In genomic region chr8:106699588-106699987, GRCm38 (mm10) we compare ENCODE assay signal across 9 mouse cellular contexts. TPM values are rescaled to one million over a fixed set of nuclear protein-coding genes. Genes with fewer than 3 reads are reported as not detected.
DNase-seq lines count a peak whose midpoint lies in the region; ATAC-seq and TF ChIP-seq lines count a peak whose summit lies in the region.
"Had no signal": no experiment of that assay in that cellular context is flagged by ENCODE, and none has a peak within 500 bp of the region (broad histone marks: within the 10 kb centered on the region; RNA-seq: fewer than 3 reads in every experiment).

No protein-coding gene starts in this region.

- DNase-seq in hindbrain, embryonic 10.5 days (ENCODE audit: low spot score): peak; percentile 68
- peak; percentile 79 for DNase-seq in MEL (ENCODE audit: low read depth, low spot score)
- DNase-seq in heart, adult 9 months (ENCODE audit: low spot score in 2 of 2): peak; percentile 39 to 56
- DNase-seq in left cerebral cortex, postnatal 14 days (ENCODE audit: low spot score in 2 of 2): peak; percentile 82 to 85
- DNase-seq in ovary, postnatal 14 days (ENCODE audit: low spot score): peak; percentile 69
- peak; percentile 82 for DNase-seq in thymus, postnatal 4 days

- no peaks in the 10 kb centered on the region for H3K9me3 ChIP-seq in hindbrain, embryonic 10.5 days
- no peaks in the 10 kb centered on the region for H3K9me3 ChIP-seq in hindbrain, embryonic 16.5 days (ENCODE audit: control insufficient read depth, low read length)
- no peaks in the 10 kb centered on the region for H3K9me3 ChIP-seq in MEL (replicated peaks; ENCODE audit: insufficient read depth, low read length)

- no peak for TF ChIP-seq EP300 in MEL (IDR thresholded peaks at IDR 0.05; ENCODE audit: low read depth in 1 of 2, low read length in 2 of 2)

- no peak overlapping the region for H3K4me2 ChIP-seq in hindbrain, embryonic 16.5 days (ENCODE audit: low read length)

- no peak overlapping the region for H3K4me3 ChIP-seq in hindbrain, embryonic 10.5 days
- H3K4me3 ChIP-seq in hindbrain, embryonic 16.5 days (ENCODE audit: low read length): no peak overlapping the region
- no peak overlapping the region for H3K4me3 ChIP-seq in MEL (ENCODE audit: control insufficient read depth in 1 of 2, insufficient read depth in 1 of 2, low read depth in 2 of 2, low read length in 2 of 2)
- H3K4me3 ChIP-seq in cortical plate, adult 2 months (ENCODE audit: insufficient read depth, low read length): no peak overlapping the region
- H3K4me3 ChIP-seq: myocyte had no signal

- TF ChIP-seq POLR2A in MEL (IDR thresholded peaks at IDR 0.05; ENCODE audit: control insufficient read depth in 1 of 2, insufficient read depth in 1 of 2, low read depth in 1 of 2, low read length in 2 of 2, poor library complexity in 1 of 2): no peak
- no peak for TF ChIP-seq POLR2A in cortical plate, adult 2 months (IDR thresholded peaks at IDR 0.05; ENCODE audit: extremely low read depth, insufficient read depth, low read length)

- H3K36me3 ChIP-seq in hindbrain, embryonic 10.5 days: peaks cover 79% of the 10 kb centered on the region
- peaks cover 15% of the 10 kb centered on the region for H3K36me3 ChIP-seq in hindbrain, embryonic 16.5 days (ENCODE audit: control insufficient read depth, insufficient read depth, low read length)
- peaks cover 0 to 3% of the 10 kb centered on the region in 2 experiments; a peak in 3 of 4 replicates for H3K36me3 ChIP-seq in MEL (ENCODE audit: control insufficient read depth in 1 of 2, insufficient read depth in 2 of 2, low read length in 2 of 2)

- 75% methylated on average over 5 of the region's 5 CpGs for WGBS in hindbrain, embryonic 10.5 days
- 76% methylated on average over 5 of the region's 5 CpGs for WGBS in hindbrain, embryonic 16.5 days

- peak; percentile 72 to 94 (median 79) for TF ChIP-seq CTCF in MEL (IDR thresholded peaks at IDR 0.05 in 2 of 3, conservative IDR thresholded peaks at IDR 0.05 in 1 of 3; ENCODE audit: control insufficient read depth in 1 of 3, insufficient read depth in 1 of 3, low read depth in 2 of 3, low read length in 3 of 3, poor library complexity in 1 of 3, severe bottlenecking in 1 of 3)
- TF ChIP-seq CTCF in cortical plate, adult 2 months (IDR thresholded peaks at IDR 0.05; ENCODE audit: extremely low read depth, insufficient read depth, low read length): peak; percentile 63

- no peaks in the 10 kb centered on the region for H3K79me2 ChIP-seq in MEL (ENCODE audit: control insufficient read depth, insufficient read depth, low read length, poor library complexity)

- no peak overlapping the region for H3K9ac ChIP-seq in hindbrain, embryonic 16.5 days (ENCODE audit: low read depth, low read length)
- no peak overlapping the region for H3K9ac ChIP-seq in MEL (ENCODE audit: control insufficient read depth, low read depth, low read length, poor library complexity, severe bottlenecking)

- no peak for ATAC-seq in hindbrain, embryonic 16.5 days

- TF ChIP-seq RAD21 in MEL (IDR thresholded peaks at IDR 0.05; ENCODE audit: low read depth, low read length): peak; percentile 76

- no peak overlapping the region for H3K27ac ChIP-seq in hindbrain, embryonic 10.5 days
- H3K27ac ChIP-seq in hindbrain, embryonic 16.5 days (ENCODE audit: low read depth, low read length): no peak overlapping the region
- H3K27ac ChIP-seq in MEL (ENCODE audit: control insufficient read depth, low read depth, low read length): no peak overlapping the region
- H3K27ac ChIP-seq in cortical plate, adult 2 months (ENCODE audit: insufficient read depth, low read length): no peak overlapping the region

- H3K4me1 ChIP-seq in hindbrain, embryonic 10.5 days (replicated peaks): no peaks in the 10 kb centered on the region
- H3K4me1 ChIP-seq in hindbrain, embryonic 16.5 days (ENCODE audit: control insufficient read depth, insufficient read depth, low read depth, low read length): no peaks in the 10 kb centered on the region
- H3K4me1 ChIP-seq in MEL (ENCODE audit: control insufficient read depth in 1 of 2, insufficient read depth in 2 of 2, low read length in 2 of 2): no peaks in the 10 kb centered on the region
- H3K4me1 ChIP-seq in cortical plate, adult 2 months (ENCODE audit: control insufficient read depth, insufficient read depth, low read length): no peaks in the 10 kb centered on the region

- no peaks in the 10 kb centered on the region for H3K27me3 ChIP-seq in hindbrain, embryonic 10.5 days (ENCODE audit: insufficient read depth, poor library complexity, severe bottlenecking)
- no peaks in the 10 kb centered on the region for H3K27me3 ChIP-seq in hindbrain, embryonic 16.5 days (replicated peaks; ENCODE audit: control insufficient read depth, insufficient read depth, low read length)
- no peaks in the 10 kb centered on the region for H3K27me3 ChIP-seq in MEL (ENCODE audit: control insufficient read depth in 1 of 2, insufficient read depth in 2 of 2, low read length in 2 of 2)

- intact Hi-C loops in left cerebral cortex, postnatal 14 days (cut with DNase I): loop anchor here (5.0 kb wide), 1 partner anchor 188 kb away; no protein-coding TSS in a partner anchor

TF ChIP-seq in MEL, 35 proteins besides CTCF, POLR2A, EP300 and RAD21:
- no peak for TF ChIP-seq KAT2A (conservative IDR thresholded peaks at IDR 0.05; ENCODE audit: low read depth, low read length)
- no peak for TF ChIP-seq TCF12 (IDR thresholded peaks at IDR 0.05; ENCODE audit: low read depth, low read length)
- no peak for TF ChIP-seq ELF1 (IDR thresholded peaks at IDR 0.05; ENCODE audit: low read depth, low read length)
- no peak for TF ChIP-seq POLR2AphosphoS2 (IDR thresholded peaks at IDR 0.05; ENCODE audit: low read length)
- no peak for TF ChIP-seq MEF2A (IDR thresholded peaks at IDR 0.05; ENCODE audit: extremely low read depth, insufficient replicate concordance, low read depth, low read length, poor library complexity, severe bottlenecking)
- TF ChIP-seq USF2 (IDR thresholded peaks at IDR 0.05; ENCODE audit: borderline replicate concordance in 1 of 2, insufficient read depth in 1 of 2, low read depth in 1 of 2, low read length in 2 of 2): no peak
- TF ChIP-seq TBP (IDR thresholded peaks at IDR 0.05; ENCODE audit: low read depth, low read length): no peak
- TF ChIP-seq MYB (IDR thresholded peaks at IDR 0.05; ENCODE audit: low read depth, low read length): no peak
- no peak for TF ChIP-seq MAZ (IDR thresholded peaks at IDR 0.05; ENCODE audit: low read depth, low read length)
- 0 out of 2 replicates have a peak, but pooled peaks have one; percentile 50 for TF ChIP-seq MYC (IDR thresholded peaks at IDR 0.05; ENCODE audit: low read depth, low read length)
- TF ChIP-seq SMC3 (IDR thresholded peaks at IDR 0.05; ENCODE audit: low read depth, low read length): peak; percentile 71
- no peak for TF ChIP-seq TAL1 (IDR thresholded peaks at IDR 0.05; ENCODE audit: low read length)
- no peak for TF ChIP-seq HCFC1 (IDR thresholded peaks at IDR 0.05; ENCODE audit: low read depth, low read length)
- no peak for TF ChIP-seq CHD2 (IDR thresholded peaks at IDR 0.05; ENCODE audit: low read length)
- TF ChIP-seq SIN3A (IDR thresholded peaks at IDR 0.05; ENCODE audit: low read length): 0 out of 2 replicates have a peak, but pooled peaks have one; percentile 23
- TF ChIP-seq CHD1 (IDR thresholded peaks at IDR 0.05; ENCODE audit: low read depth, low read length): no peak
- TF ChIP-seq UBTF (IDR thresholded peaks at IDR 0.05; ENCODE audit: borderline replicate concordance, insufficient read depth, low read depth, low read length): no peak
- TF ChIP-seq RCOR1 (IDR thresholded peaks at IDR 0.05; ENCODE audit: low read depth, low read length): no peak
- no peak for TF ChIP-seq E2F4 (IDR thresholded peaks at IDR 0.05; ENCODE audit: borderline replicate concordance, low read depth, low read length)
- TF ChIP-seq GATA1 (IDR thresholded peaks at IDR 0.05; ENCODE audit: low read depth, low read length): peak; percentile 57
- TF ChIP-seq ZC3H11A (IDR thresholded peaks at IDR 0.05; ENCODE audit: low read depth, low read length): peak; percentile 61
- no peak for TF ChIP-seq MXI1 (IDR thresholded peaks at IDR 0.05; ENCODE audit: low read depth, low read length)
- TF ChIP-seq GABPA (IDR thresholded peaks at IDR 0.05; ENCODE audit: low read depth, low read length): no peak
- no peak for TF ChIP-seq ETS1 (IDR thresholded peaks at IDR 0.05; ENCODE audit: low read depth, low read length)
- TF ChIP-seq MAFK (IDR thresholded peaks at IDR 0.05; ENCODE audit: borderline replicate concordance, low read depth, low read length): no peak

RNA-seq across cellular contexts. Expression of gene Tango6, which starts 16.7 kb away (rescaled TPM):
- polyA plus RNA-seq in hindbrain, embryonic 10.5 days (2016; fragmentation: Nextera tagmentation; extraction: Ambion mirVana): 12.9 and 13.5 TPM in 2 replicates
- 5.5 and 5.9 TPM in 2 replicates for polyA plus RNA-seq in hindbrain, embryonic 16.5 days (2015; fragmentation: Nextera tagmentation; extraction: Ambion mirVana)
- 3.0 and 3.3 TPM in 2 replicates for total RNA-seq in MEL (2012; rRNA removed)
- polyA plus RNA-seq in MEL (2012; ENCODE audit: insufficient read depth in 1 of 2, insufficient read length in 2 of 2, low read depth in 1 of 2, low replicate concordance in 2 of 2, missing spikeins in 1 of 2): 1 to 10 TPM in 1 of 2 experiments, not detected in 1; 6.1 TPM
- 2.8 and 2.9 TPM in 2 replicates for polyA plus RNA-seq in cortical plate, adult 2 months (2012; rRNA removed)
- total RNA-seq in left cerebral cortex, postnatal 14 days (2021): 1 to 10 TPM; 5.9 to 6.4 TPM
